Mouse (Mus musculus): ENCODE results near the gene Elfn1. TPM values are rescaled to one million over a fixed set of nuclear protein-coding genes. Genes with fewer than 3 reads are reported as not detected.

The Elfn1 gene
- polyA plus RNA-seq, 1 experiment from 2014 or later: 0.44 TPM

- H3K4me1 ChIP-seq: peaks cover 55% of the 10 kb centered on the region
- WGBS: 0% methylated on average over 12 of the region's 64 CpGs
- 0 out of 2 replicates have a peak, but pooled peaks have one; percentile 25 for ATAC-seq
Measured at GRCm38 (mm10) chr5:139912121-139912771, 4.5 kb downstream of the Elfn1 start.

GRCm38 (mm10) chr5:139921666-139922065 is 13.9 kb downstream of the Elfn1 start:
- 0 out of 2 replicates have a peak, but pooled peaks cover 3% of the 10 kb centered on the region for H3K9me3 ChIP-seq (replicated peaks)
- H3K9ac ChIP-seq: no peak overlapping the region
- peaks cover 6% of the 10 kb centered on the region for H3K27me3 ChIP-seq
- H3K27ac ChIP-seq: no peak overlapping the region
- no peak for ATAC-seq
- H3K4me3 ChIP-seq: no peak overlapping the region
- 74% methylated on average over 11 of the region's 11 CpGs for WGBS
- H3K4me1 ChIP-seq: no peaks in the 10 kb centered on the region; the same call in 1 of the 2 replicates
- no peaks in the 10 kb centered on the region for H3K36me3 ChIP-seq (ENCODE audit: poor library complexity, severe bottlenecking)
- H3K4me2 ChIP-seq: no peak overlapping the region

More at GRCm38 (mm10) chr5:139912121-139912771, 4.5 kb downstream of the Elfn1 start:
- Histone ChIP-seq H3K4me3 (peak overlapping the region; percentile 51), H3K36me3 (ENCODE audit: poor library complexity, severe bottlenecking) (no peaks in the 10 kb centered on the region), H3K4me2 (peak overlapping the region; percentile 98), H3K27me3 (peaks cover 88% of the 10 kb centered on the region), H3K9ac (peak overlapping the region; percentile 71), H3K27ac (peak overlapping the region; percentile 48), H3K9me3 (replicated peaks) (no peaks in the 10 kb centered on the region)

GRCm38 (mm10) chr5:139923867-139924266 is 16.1 kb downstream of the Elfn1 start:
- H3K4me3 ChIP-seq: no peak overlapping the region
- no peaks in the 10 kb centered on the region for H3K27me3 ChIP-seq
- H3K36me3 ChIP-seq (ENCODE audit: poor library complexity, severe bottlenecking): no peaks in the 10 kb centered on the region
- H3K4me1 ChIP-seq: no peaks in the 10 kb centered on the region; the same call in 1 of the 2 replicates
- H3K9me3 ChIP-seq (replicated peaks): 0 out of 2 replicates have a peak, but pooled peaks cover 3% of the 10 kb centered on the region
- H3K9ac ChIP-seq: no peak overlapping the region
- no peak overlapping the region for H3K27ac ChIP-seq
- WGBS: 92% methylated on average over 8 of the region's 8 CpGs
- no peak for ATAC-seq
- H3K4me2 ChIP-seq: no peak overlapping the region

- Histone ChIP-seq H3K4me1 (peaks cover 27% of the 10 kb centered on the region), H3K4me2 (no peak overlapping the region), H3K9me3 (replicated peaks) (no peaks in the 10 kb centered on the region), H3K9ac (no peak overlapping the region), H3K27ac (no peak overlapping the region), H3K36me3 (ENCODE audit: poor library complexity, severe bottlenecking) (no peaks in the 10 kb centered on the region), H3K27me3 (no peaks in the 10 kb centered on the region; the same call in 1 of the 2 replicates), H3K4me3 (no peak overlapping the region)
- ATAC-seq: no peak
- WGBS: 64% methylated on average over 12 of the region's 12 CpGs
Measured at GRCm38 (mm10) chr5:139930102-139930501, 22.4 kb downstream of the Elfn1 start.

GRCm38 (mm10) chr5:139930927-139931351 is 23.2 kb downstream of the Elfn1 start:
- peaks cover 27% of the 10 kb centered on the region for H3K4me1 ChIP-seq
- H3K36me3 ChIP-seq (ENCODE audit: poor library complexity, severe bottlenecking): no peaks in the 10 kb centered on the region
- ATAC-seq: no peak
- no peak overlapping the region for H3K9ac ChIP-seq
- H3K4me2 ChIP-seq: peak overlapping the region; percentile 20; the same call in 1 of the 2 replicates
- no peak overlapping the region for H3K4me3 ChIP-seq
- H3K9me3 ChIP-seq (replicated peaks): no peaks in the 10 kb centered on the region
- no peak overlapping the region for H3K27ac ChIP-seq
- WGBS: 1% methylated on average over 11 of the region's 12 CpGs
- H3K27me3 ChIP-seq: no peaks in the 10 kb centered on the region; the same call in 1 of the 2 replicates

GRCm38 (mm10) chr5:139931947-139932540 is 24.3 kb downstream of the Elfn1 start:
- no peaks in the 10 kb centered on the region for H3K9me3 ChIP-seq (replicated peaks)
- H3K27ac ChIP-seq: no peak overlapping the region
- peak; percentile 88 for ATAC-seq
- WGBS: 27% methylated on average over 15 of the region's 15 CpGs
- peaks cover 27% of the 10 kb centered on the region for H3K4me1 ChIP-seq
- no peak overlapping the region for H3K4me3 ChIP-seq
- no peaks in the 10 kb centered on the region; the same call in 1 of the 2 replicates for H3K27me3 ChIP-seq
- peak overlapping the region; percentile 21; the same call in 1 of the 2 replicates for H3K4me2 ChIP-seq
- no peaks in the 10 kb centered on the region for H3K36me3 ChIP-seq (ENCODE audit: poor library complexity, severe bottlenecking)
- H3K9ac ChIP-seq: no peak overlapping the region

- no peak overlapping the region for H3K9ac ChIP-seq
- H3K4me2 ChIP-seq: peak overlapping the region; percentile 21; the same call in 1 of the 2 replicates
- no peaks in the 10 kb centered on the region for H3K9me3 ChIP-seq (replicated peaks)
- peaks cover 27% of the 10 kb centered on the region for H3K4me1 ChIP-seq
- H3K36me3 ChIP-seq (ENCODE audit: poor library complexity, severe bottlenecking): no peaks in the 10 kb centered on the region
- ATAC-seq: peak; percentile 65
- WGBS: 36% methylated on average over 13 of the region's 13 CpGs
- H3K4me3 ChIP-seq: no peak overlapping the region
- H3K27me3 ChIP-seq: no peaks in the 10 kb centered on the region; the same call in 1 of the 2 replicates
- H3K27ac ChIP-seq: no peak overlapping the region
Measured at GRCm38 (mm10) chr5:139932595-139933271, 25.0 kb downstream of the Elfn1 start.

GRCm38 (mm10) chr5:139933476-139933875 is 25.7 kb downstream of the Elfn1 start:
- Histone ChIP-seq H3K4me1 (peaks cover 27% of the 10 kb centered on the region), H3K4me3 (no peak overlapping the region), H3K4me2 (no peak overlapping the region), H3K36me3 (ENCODE audit: poor library complexity, severe bottlenecking) (no peaks in the 10 kb centered on the region), H3K9ac (no peak overlapping the region), H3K27ac (no peak overlapping the region), H3K9me3 (replicated peaks) (no peaks in the 10 kb centered on the region), H3K27me3 (no peaks in the 10 kb centered on the region; the same call in 1 of the 2 replicates)
- 47% methylated on average over 7 of the region's 7 CpGs for WGBS
- no peak for ATAC-seq

- Histone ChIP-seq H3K4me2 (no peak overlapping the region), H3K27ac (no peak overlapping the region), H3K9ac (no peak overlapping the region), H3K4me3 (no peak overlapping the region), H3K36me3 (ENCODE audit: poor library complexity, severe bottlenecking) (no peaks in the 10 kb centered on the region), H3K9me3 (replicated peaks) (peaks cover 5% of the 10 kb centered on the region; the same call in 1 of the 2 replicates), H3K4me1 (peaks cover 18% of the 10 kb centered on the region), H3K27me3 (no peaks in the 10 kb centered on the region; the same call in 1 of the 2 replicates)
- no peak for ATAC-seq
- 89% methylated on average over 13 of the region's 13 CpGs for WGBS
Measured at GRCm38 (mm10) chr5:139936431-139936830, 28.7 kb downstream of the Elfn1 start.

- Histone ChIP-seq H3K4me3 (no peak overlapping the region), H3K4me1 (peaks cover 29% of the 10 kb centered on the region), H3K27me3 (no peaks in the 10 kb centered on the region), H3K9ac (no peak overlapping the region), H3K27ac (peak overlapping the region; percentile 35; the same call in 1 of the 2 replicates), H3K36me3 (ENCODE audit: poor library complexity, severe bottlenecking) (no peaks in the 10 kb centered on the region), H3K4me2 (no peak overlapping the region), H3K9me3 (replicated peaks) (peaks cover 5% of the 10 kb centered on the region; the same call in 1 of the 2 replicates)
- 50% methylated on average over 4 of the region's 7 CpGs for WGBS
- ATAC-seq: peak; percentile 75
Measured at GRCm38 (mm10) chr5:139944697-139945096, 37.0 kb downstream of the Elfn1 start.

- no peak overlapping the region for H3K4me3 ChIP-seq
- no peak for ATAC-seq
- H3K4me1 ChIP-seq: peaks cover 36% of the 10 kb centered on the region
- H3K27ac ChIP-seq: no peak overlapping the region
- no peaks in the 10 kb centered on the region for H3K27me3 ChIP-seq
- no peaks in the 10 kb centered on the region for H3K9me3 ChIP-seq (replicated peaks)
- no peaks in the 10 kb centered on the region for H3K36me3 ChIP-seq (ENCODE audit: poor library complexity, severe bottlenecking)
- no peak overlapping the region for H3K9ac ChIP-seq
- WGBS: 71% methylated on average over 12 of the region's 12 CpGs
- H3K4me2 ChIP-seq: no peak overlapping the region
Measured at GRCm38 (mm10) chr5:139945715-139946364, 38.1 kb downstream of the Elfn1 start.

Measured in forebrain, embryonic 13.5 days (tissue).